Mouse (Mus musculus) gastrocnemius, postnatal 25 days (tissue): ENCODE measurements around the gene Nova1. TPM values are rescaled to one million over a fixed set of nuclear protein-coding genes. Genes with fewer than 3 reads are reported as not detected.

Experiments used
- DNase-seq: peaks from one replicate; pipeline ENCODE4 v3.0.0; 2022
- long read RNA-seq, 2 experiments: library from polyadenylated mRNA; stranded (forward); transcript quantifications; one replicate each; pipeline ENCODE4 v2.0.0; 2021
- total RNA-seq, 2 experiments: library from RNA; stranded (reverse); gene quantifications; 1 replicate in 1 of 2; 2 replicates in 1 of 2; pipeline ENCODE4 v1.2.3; 2021

Nova1 gene
- total RNA-seq = 1 to 10 TPM; 4.9 to 7.3 TPM
- long read RNA-seq, experiment 1, full-length matches to known transcripts = 2 of 6 reads
- long read RNA-seq, experiment 1, partial matches to known transcripts = 0 of 6 reads
- long read RNA-seq, experiment 1, other reads (novel, unspliced or antisense) = 4 of 6 reads
- long read RNA-seq, experiment 2, partial matches to known transcripts = 0 of 6 reads
- long read RNA-seq, experiment 2, other reads (novel, unspliced or antisense) = 6 of 6 reads

GRCm38 (mm10) chr12:46818856-46819347 is at the start of gene Nova1:
TSS of gene Nova1 (minus strand) at chr12:46818929.
- DNase-seq = peak; percentile 66

GRCm38 (mm10) chr12:46819348-46820022 is 756 bp upstream of the Nova1 start:
- peak; percentile 94 for DNase-seq

GRCm38 (mm10) chr12:46818021-46818855 is 491 bp downstream of the Nova1 start:
- DNase-seq = peak; percentile 14

- no peak for DNase-seq
Observed at GRCm38 (mm10) chr12:46817211-46817803, 1.4 kb downstream of the Nova1 start.

GRCm38 (mm10) chr12:46816291-46816690 is 2.4 kb downstream of the Nova1 start:
- no peak for DNase-seq

- no peak for DNase-seq
Observed at GRCm38 (mm10) chr12:46815697-46816096, 3.0 kb downstream of the Nova1 start.

GRCm38 (mm10) chr12:46814820-46815219 is 3.9 kb downstream of the Nova1 start:
- no peak for DNase-seq

- DNase-seq = no peak
Observed at GRCm38 (mm10) chr12:46801311-46801710, 17.4 kb downstream of the Nova1 start.

GRCm38 (mm10) chr12:46782301-46783280 is 36.1 kb downstream of the Nova1 start:
- DNase-seq = no peak

GRCm38 (mm10) chr12:46781481-46781880 is 37.2 kb downstream of the Nova1 start:
- no peak for DNase-seq

GRCm38 (mm10) chr12:46780983-46781382 is 37.7 kb downstream of the Nova1 start:
- no peak for DNase-seq

- no peak for DNase-seq
Observed at GRCm38 (mm10) chr12:46759450-46759849, 59.3 kb downstream of the Nova1 start.

GRCm38 (mm10) chr12:46754325-46754848 is 64.3 kb downstream of the Nova1 start:
- no peak for DNase-seq

GRCm38 (mm10) chr12:46753096-46753495 is 65.6 kb downstream of the Nova1 start:
- no peak for DNase-seq

GRCm38 (mm10) chr12:46733261-46733660 is 85.5 kb downstream of the Nova1 start:
- no peak for DNase-seq

GRCm38 (mm10) chr12:46731943-46732342 is 86.8 kb downstream of the Nova1 start:
- DNase-seq = no peak

- no peak for DNase-seq
Observed at GRCm38 (mm10) chr12:46721914-46722313, 96.8 kb downstream of the Nova1 start.

- DNase-seq = no peak
Observed at GRCm38 (mm10) chr12:46719076-46719475, 99.7 kb downstream of the Nova1 start.

GRCm38 (mm10) chr12:46710094-46710493 is 108.6 kb downstream of the Nova1 start:
- DNase-seq = no peak

GRCm38 (mm10) chr12:46709475-46709874 is 109.3 kb downstream of the Nova1 start:
- DNase-seq = no peak

- no peak for DNase-seq
Observed at GRCm38 (mm10) chr12:46700202-46700601, 118.5 kb downstream of the Nova1 start.
